Mouse (Mus musculus) stomach, postnatal 0 days (tissue): ENCODE measurements around the gene Tln2. TPM values are rescaled to one million over a fixed set of nuclear protein-coding genes. Genes with fewer than 3 reads are reported as not detected.
A peak's percentile ranks its signal among the peaks of the same experiment; 100 is the strongest.

Experiments
- ATAC-seq: fragments of 200-750 bp; cut with Nextera tagmentation; 2 replicates; pipeline ENCODE4 v1.8.0; 2017; ENCODE audit not compliant: low FRiP score, low TSS enrichment
- DNase-seq: peaks from one replicate; pipeline ENCODE4 v3.0.0-alpha.2; 2016; ENCODE audit warnings: low spot score
- H3K27ac ChIP-seq: fragments of 300-500 bp; sonication (generic); replicated peaks from 2 replicates; pipeline ENCODE4 v1.5.1; 2014; ENCODE audit warnings: mild to moderate bottlenecking, control low read depth
- H3K27me3 ChIP-seq: fragments of 300-500 bp; sonication (generic); 2 replicates; pipeline ENCODE4 v1.6.1; 2014; ENCODE audit warnings: low read length; ENCODE audit not compliant: control insufficient read depth, insufficient read depth
- H3K36me3 ChIP-seq: fragments of 300-500 bp; sonication (generic); 2 replicates; pipeline ENCODE4 v1.6.1; 2014; ENCODE audit warnings: low read length, mixed read lengths; ENCODE audit not compliant: control insufficient read depth, insufficient read depth
- H3K4me1 ChIP-seq: fragments of 300-500 bp; sonication (generic); replicated peaks from 2 replicates; pipeline ENCODE4 v1.6.1; 2014; ENCODE audit warnings: antibody characterized with exemption; ENCODE audit not compliant: control insufficient read depth, insufficient read depth
- H3K4me2 ChIP-seq: fragments of 300-500 bp; sonication (generic); replicated peaks from 2 replicates; pipeline ENCODE4 v1.6.1; 2014; ENCODE audit warnings: low read depth, mild to moderate bottlenecking, control low read depth, moderate library complexity
- H3K4me3 ChIP-seq: fragments of 300-500 bp; sonication (generic); 2 replicates; pipeline ENCODE4 v1.5.1; 2014; ENCODE audit warnings: low read depth, low read length, control low read depth
- H3K9ac ChIP-seq: fragments of 300-500 bp; sonication (generic); 2 replicates; pipeline ENCODE4 v1.6.1; 2014; ENCODE audit warnings: mild to moderate bottlenecking, low read length, control low read depth, mixed read lengths
- H3K9me3 ChIP-seq: fragments of 300-500 bp; sonication (generic); 2 replicates; pipeline ENCODE4 v1.6.1; 2016; ENCODE audit warnings: low read length; ENCODE audit not compliant: control insufficient read depth
- CTCF ChIP-seq: IDR thresholded peaks from 2 replicates; pipeline ENCODE4 v1.5.1; 2016; ENCODE audit warnings: antibody characterized with exemption, low read depth, mild to moderate bottlenecking, moderate library complexity
- EP300 ChIP-seq: optimal IDR thresholded peaks from 2 replicates; pipeline ENCODE3; 2016; ENCODE audit warnings: antibody characterized with exemption
- WGBS: fragments of 180-500 bp; shearing (Covaris S2); extraction: QIAGEN DNeasy Blood & Tissue Kit; methylation state at CpG from one replicate; pipeline ENCODE4 v1.1.7; 2014; 5-methylcytosine and 5-hydroxymethylcytosine counted together
- polyA plus RNA-seq: library from polyadenylated mRNA; unstranded; fragments of >200 nt; fragmentation: Nextera tagmentation; extraction: Ambion mirVana; gene quantifications from 2 replicates; pipeline ENCODE4 v1.2.1, GENCODE M21; 2015

Gene Tln2
- polyA plus RNA-seq, 1 experiment from 2014 or later = 17.5 TPM

DNA sequence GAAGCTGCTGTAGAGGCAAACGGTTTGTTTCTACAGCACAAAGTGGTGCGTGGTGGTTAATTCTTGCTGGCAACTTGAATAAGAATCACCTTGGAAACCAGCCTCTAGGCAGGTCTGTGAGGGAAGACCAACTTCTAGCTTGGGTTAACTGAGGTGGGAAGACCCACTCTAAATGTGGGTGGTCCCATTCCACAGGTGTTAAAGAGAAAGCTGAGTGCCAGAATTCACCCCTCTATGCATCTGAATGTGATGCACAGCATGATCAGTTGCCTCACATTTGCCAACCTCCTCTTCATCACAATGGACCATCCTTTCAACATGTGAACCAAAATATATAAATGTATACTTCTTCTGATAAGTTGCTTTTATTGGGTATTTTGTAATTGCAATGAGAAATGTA, 197.4 kb downstream of the Tln2 start:
- no peak overlapping the region for H3K4me3 ChIP-seq
- peaks cover 3% of the 10 kb centered on the region for H3K36me3 ChIP-seq
- H3K9ac ChIP-seq = no peak overlapping the region
- DNase-seq = no peak
- no peak for ATAC-seq
- no peaks in the 10 kb centered on the region for H3K9me3 ChIP-seq
- no peak overlapping the region for H3K27ac ChIP-seq
- WGBS = 84% methylated on average over 2 of the region's 2 CpGs
- H3K4me1 ChIP-seq = no peaks in the 10 kb centered on the region
- no peak for TF ChIP-seq CTCF
- no peak for TF ChIP-seq EP300
- no peak overlapping the region for H3K4me2 ChIP-seq
- H3K27me3 ChIP-seq = no peaks in the 10 kb centered on the region

DNA sequence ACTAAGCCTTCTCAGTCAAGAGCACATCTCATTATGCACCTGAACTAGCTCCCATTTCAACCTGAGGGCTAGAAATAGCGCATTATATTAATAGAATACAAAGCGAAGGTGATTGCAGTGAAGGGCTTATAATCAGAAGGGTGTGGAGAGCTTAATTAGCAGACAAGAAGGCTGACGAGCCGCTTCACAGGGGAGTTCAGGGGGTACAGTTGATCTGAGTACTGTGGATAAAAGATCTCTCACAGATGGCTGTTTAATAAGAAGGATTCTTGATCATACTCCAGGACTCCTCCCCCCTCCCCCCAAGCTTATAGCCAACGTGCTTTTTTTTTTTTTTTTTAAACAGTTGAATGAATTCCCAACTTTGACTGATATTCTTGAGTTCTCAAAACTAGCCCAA, 198.0 kb downstream of the Tln2 start:
- Histone ChIP-seq H3K4me2 (no peak overlapping the region), H3K27me3 (no peaks in the 10 kb centered on the region), H3K4me1 (no peaks in the 10 kb centered on the region), H3K27ac (no peak overlapping the region), H3K36me3 (peaks cover 3% of the 10 kb centered on the region), H3K4me3 (no peak overlapping the region), H3K9me3 (no peaks in the 10 kb centered on the region), H3K9ac (no peak overlapping the region)
- no peak for DNase-seq
- no peak for TF ChIP-seq EP300
- no peak for TF ChIP-seq CTCF
- no peak for ATAC-seq
- 68% methylated on average over 5 of the region's 5 CpGs for WGBS

DNA sequence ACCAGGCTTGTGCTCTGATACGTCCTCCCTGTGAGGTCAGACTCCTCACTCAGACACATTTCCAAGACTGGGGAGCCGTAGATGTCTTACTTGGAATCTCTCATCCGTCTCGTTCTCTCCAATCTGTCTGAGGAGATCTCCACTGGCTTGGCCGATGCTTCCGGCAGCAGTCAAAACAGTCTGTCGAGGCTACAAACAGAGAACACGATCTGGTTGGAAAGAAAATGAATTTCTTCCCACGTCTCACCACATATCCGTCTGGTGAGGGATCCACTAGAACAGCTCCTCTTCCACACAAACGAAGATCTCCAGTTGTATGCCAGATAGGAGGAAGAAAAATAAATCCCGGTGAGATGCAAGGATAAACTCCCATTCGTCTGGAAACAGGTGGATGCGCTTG, 205.1 kb downstream of the Tln2 start:
- no peak for ATAC-seq
- no peak overlapping the region for H3K4me3 ChIP-seq
- H3K4me1 ChIP-seq = no peaks in the 10 kb centered on the region
- H3K27ac ChIP-seq = no peak overlapping the region
- DNase-seq = no peak
- H3K36me3 ChIP-seq = no peaks in the 10 kb centered on the region
- TF ChIP-seq CTCF (no peak), EP300 (no peak)
- WGBS = 86% methylated on average over 14 of the region's 14 CpGs
- no peaks in the 10 kb centered on the region for H3K27me3 ChIP-seq
- no peak overlapping the region for H3K9ac ChIP-seq
- H3K4me2 ChIP-seq = no peak overlapping the region
- no peaks in the 10 kb centered on the region for H3K9me3 ChIP-seq

DNA sequence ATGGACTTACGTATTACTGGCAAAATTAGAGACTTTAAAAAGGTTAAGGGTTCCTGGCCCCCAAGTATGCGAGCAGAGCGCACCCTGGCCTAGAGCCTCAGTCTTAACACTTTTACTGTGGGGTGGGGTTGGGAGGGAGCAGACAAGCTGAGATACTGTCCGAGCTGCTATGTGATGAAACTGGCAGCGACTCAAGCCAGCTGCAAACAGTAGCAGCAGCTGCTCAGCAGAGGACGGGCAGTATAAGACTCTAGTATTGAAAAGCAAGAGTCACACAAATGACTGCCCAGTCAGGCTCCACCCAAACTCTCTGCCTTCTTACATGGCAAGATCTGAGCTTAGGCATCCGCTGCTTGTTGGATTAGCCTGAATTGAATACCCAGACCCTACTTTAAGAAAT, 206.1 kb downstream of the Tln2 start:
- no peak overlapping the region for H3K27ac ChIP-seq
- H3K9ac ChIP-seq = no peak overlapping the region
- H3K4me3 ChIP-seq = no peak overlapping the region
- no peak overlapping the region for H3K4me2 ChIP-seq
- ATAC-seq (no peak), DNase-seq (no peak)
- TF ChIP-seq EP300 (no peak), CTCF (no peak)
- H3K27me3 ChIP-seq = no peaks in the 10 kb centered on the region
- WGBS = 57% methylated on average over 7 of the region's 7 CpGs
- no peaks in the 10 kb centered on the region for H3K36me3 ChIP-seq
- no peaks in the 10 kb centered on the region for H3K9me3 ChIP-seq
- no peaks in the 10 kb centered on the region for H3K4me1 ChIP-seq

DNA sequence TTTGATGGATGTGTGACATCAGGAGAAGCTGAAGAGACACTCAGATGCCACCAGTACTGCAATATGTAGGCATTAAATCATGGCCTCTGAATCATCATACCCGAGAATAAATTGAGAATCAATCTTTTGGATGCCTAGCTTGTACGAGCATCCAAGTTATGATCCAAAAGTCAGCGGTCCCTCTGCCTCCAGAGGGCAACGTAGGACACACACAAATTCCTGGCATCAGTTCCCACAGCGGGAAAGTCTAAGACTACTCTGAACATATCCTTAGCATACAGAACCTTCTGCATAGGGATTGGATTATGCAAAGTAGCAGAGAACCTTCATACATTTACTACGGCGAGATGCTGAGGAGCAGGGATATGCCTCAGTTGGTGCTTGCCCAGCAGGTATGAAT, 210.5 kb downstream of the Tln2 start:
- no peak for TF ChIP-seq EP300
- peak; percentile 58 for TF ChIP-seq CTCF
- Histone ChIP-seq H3K36me3 (peaks cover 3% of the 10 kb centered on the region; the same call in 1 of the 2 replicates), H3K4me3 (no peak overlapping the region), H3K27ac (no peak overlapping the region), H3K4me2 (no peak overlapping the region), H3K9ac (no peak overlapping the region), H3K9me3 (no peaks in the 10 kb centered on the region), H3K4me1 (no peaks in the 10 kb centered on the region), H3K27me3 (no peaks in the 10 kb centered on the region)
- no peak for ATAC-seq
- WGBS = 73% methylated on average over 7 of the region's 7 CpGs
- DNase-seq = no peak

DNA sequence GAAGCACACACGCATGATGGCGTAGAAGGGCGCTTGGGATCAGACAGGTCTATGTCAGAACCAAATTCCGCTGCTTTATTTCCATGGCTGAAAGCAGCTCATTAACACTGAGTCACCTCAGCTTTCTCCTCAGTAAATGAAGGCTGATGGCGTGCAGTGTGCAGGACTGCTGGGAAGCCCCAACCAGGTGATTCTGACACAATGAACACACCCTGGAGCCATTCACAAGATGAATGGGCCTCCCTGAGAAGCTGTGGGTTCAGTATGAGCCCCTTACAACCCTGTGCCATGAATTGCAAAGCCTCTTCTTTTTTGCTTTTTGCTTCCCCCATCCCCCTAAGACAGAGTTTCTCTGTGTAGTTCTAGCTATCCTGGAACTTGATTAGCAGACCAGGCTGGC, 212.3 kb downstream of the Tln2 start:
- H3K27me3 ChIP-seq = no peaks in the 10 kb centered on the region
- TF ChIP-seq CTCF (no peak), EP300 (no peak)
- peaks cover 3% of the 10 kb centered on the region; the same call in 1 of the 2 replicates for H3K36me3 ChIP-seq
- ATAC-seq (no peak), DNase-seq (no peak)
- no peak overlapping the region for H3K4me3 ChIP-seq
- no peak overlapping the region for H3K27ac ChIP-seq
- H3K4me1 ChIP-seq = no peaks in the 10 kb centered on the region
- no peak overlapping the region for H3K9ac ChIP-seq
- no peaks in the 10 kb centered on the region for H3K9me3 ChIP-seq
- WGBS = 93% methylated on average over 5 of the region's 5 CpGs
- H3K4me2 ChIP-seq = no peak overlapping the region
